Mouse (Mus musculus) heart, embryonic 14.5 days (tissue): ENCODE measurements at regions not wholly inside any gene's neighbourhood (a gene's known extent, or its start where the extent isn't known, plus 50 kb on each side); places are given as distances from the start of the nearest gene placed in this dataset.

Experiments used
- ATAC-seq: fragments of 200-750 bp; cut with Nextera tagmentation; 2 replicates; pipeline ENCODE4 v1.8.0; 2017; ENCODE audit warnings: low read depth, moderate TSS enrichment; ENCODE audit not compliant: insufficient number of reproducible peaks, insufficient read depth, low FRiP score
- H3K27ac ChIP-seq, 2 experiments: fragments of 200-500 bp in 1 of 2; fragments of 300-500 bp in 1 of 2; sonication (generic) in 1 of 2; replicated peaks in 1 of 2; 2 replicates each; pipeline ENCODE4 v1.5.1; 2012 to 2014; ENCODE audit warnings: low read depth in 2 of 2, low read length in 2 of 2, control low read depth in 1 of 2, mild to moderate bottlenecking in 1 of 2, mixed read lengths in 1 of 2; ENCODE audit not compliant: control insufficient read depth in 1 of 2, insufficient read depth in 1 of 2
- H3K27me3 ChIP-seq: fragments of 300-500 bp; sonication (generic); 2 replicates; pipeline ENCODE4 v1.6.1; 2014; ENCODE audit warnings: mild to moderate bottlenecking, low read length, control low read depth; ENCODE audit not compliant: control insufficient read depth, insufficient read depth
- H3K36me3 ChIP-seq: fragments of 300-500 bp; sonication (generic); 2 replicates; pipeline ENCODE4 v1.6.1; 2014; ENCODE audit warnings: mild to moderate bottlenecking, control low read depth, low read length, mixed read lengths; ENCODE audit not compliant: control insufficient read depth, insufficient read depth
- H3K4me1 ChIP-seq, 2 experiments: fragments of 200-500 bp in 1 of 2; fragments of 300-500 bp in 1 of 2; sonication (generic) in 1 of 2; 2 replicates each; pipeline ENCODE4 v1.6.1; 2012 to 2014; ENCODE audit warnings: low read length in 2 of 2, control low read depth in 1 of 2, mixed read lengths in 1 of 2; ENCODE audit not compliant: control insufficient read depth in 2 of 2, insufficient read depth in 2 of 2
- H3K4me2 ChIP-seq: fragments of 300-500 bp; sonication (generic); 2 replicates; pipeline ENCODE4 v1.6.1; 2014; ENCODE audit warnings: mild to moderate bottlenecking, low read length
- H3K4me3 ChIP-seq, 2 experiments: fragments of 200-500 bp in 1 of 2; fragments of 300-500 bp in 1 of 2; sonication (generic) in 1 of 2; 2 replicates each; pipeline ENCODE4 v1.5.1; 2012 to 2014; ENCODE audit warnings: low read length in 2 of 2, mild to moderate bottlenecking in 2 of 2, control low read depth in 1 of 2, low read depth in 1 of 2, moderate library complexity in 1 of 2; ENCODE audit not compliant: control insufficient read depth in 1 of 2, insufficient read depth in 1 of 2
- H3K9ac ChIP-seq: fragments of 300-500 bp; sonication (generic); 2 replicates; pipeline ENCODE4 v1.6.1; 2014; ENCODE audit warnings: mild to moderate bottlenecking, low read length
- H3K9me3 ChIP-seq: fragments of 300-500 bp; sonication (generic); 2 replicates; pipeline ENCODE4 v1.6.1; 2016; ENCODE audit warnings: low read length, control low read depth; ENCODE audit not compliant: control insufficient read depth
- WGBS: fragments of 180-500 bp; shearing (Covaris S2); extraction: QIAGEN DNeasy Blood & Tissue Kit; methylation state at CpG from one replicate; pipeline ENCODE4 v1.1.7; 2014; 5-methylcytosine and 5-hydroxymethylcytosine counted together

- 42% methylated on average over 1 of the region's 1 CpGs for WGBS
- Histone ChIP-seq H3K4me2 (no peak overlapping the region), H3K4me3 (no peak overlapping the region), H3K9ac (no peak overlapping the region), H3K36me3 (no peaks in the 10 kb centered on the region), H3K4me1 (peaks cover 0 to 3% of the 10 kb centered on the region in 2 experiments; a peak in 2 of 4 replicates), H3K27ac (no peak overlapping the region), H3K27me3 (no peaks in the 10 kb centered on the region), H3K9me3 (no peaks in the 10 kb centered on the region)
- no peak for ATAC-seq
Measured at GRCm38 (mm10) chr3:9152256-9152655, 457.6 kb downstream of the Zfp704 start.

- H3K27ac ChIP-seq = no peak overlapping the region
- peaks cover 0 to 3% of the 10 kb centered on the region in 2 experiments; a peak in 2 of 4 replicates for H3K4me1 ChIP-seq
- no peak overlapping the region for H3K4me2 ChIP-seq
- no peaks in the 10 kb centered on the region for H3K9me3 ChIP-seq
- WGBS = 40% methylated on average over 2 of the region's 2 CpGs
- no peaks in the 10 kb centered on the region for H3K27me3 ChIP-seq
- ATAC-seq = no peak
- no peak overlapping the region for H3K4me3 ChIP-seq
- no peak overlapping the region for H3K9ac ChIP-seq
- H3K36me3 ChIP-seq = no peaks in the 10 kb centered on the region
Measured at GRCm38 (mm10) chr3:9151590-9151989, 458.3 kb downstream of the Zfp704 start.

GRCm38 (mm10) chr3:9148605-9149004 lies 461.3 kb downstream of the Zfp704 start:
- ATAC-seq = no peak
- no peaks in the 10 kb centered on the region for H3K4me1 ChIP-seq
- H3K4me2 ChIP-seq = no peak overlapping the region
- no peak overlapping the region for H3K27ac ChIP-seq
- 0 out of 2 replicates have a peak, but pooled peaks cover 2% of the 10 kb centered on the region for H3K9me3 ChIP-seq
- 77% methylated on average over 5 of the region's 5 CpGs for WGBS
- no peak overlapping the region for H3K4me3 ChIP-seq
- H3K9ac ChIP-seq = no peak overlapping the region
- H3K27me3 ChIP-seq = no peaks in the 10 kb centered on the region
- H3K36me3 ChIP-seq = no peaks in the 10 kb centered on the region

GRCm38 (mm10) chr3:9146481-9146880 lies 463.4 kb downstream of the Zfp704 start:
- H3K27me3 ChIP-seq = no peaks in the 10 kb centered on the region
- no peak overlapping the region for H3K4me3 ChIP-seq
- no peak for ATAC-seq
- 0 out of 2 replicates have a peak, but pooled peaks cover 2% of the 10 kb centered on the region for H3K9me3 ChIP-seq
- H3K4me1 ChIP-seq = no peaks in the 10 kb centered on the region
- H3K36me3 ChIP-seq = no peaks in the 10 kb centered on the region
- H3K9ac ChIP-seq = no peak overlapping the region
- H3K27ac ChIP-seq = no peak overlapping the region
- H3K4me2 ChIP-seq = no peak overlapping the region
- 65% methylated on average over 6 of the region's 6 CpGs for WGBS

- H3K27ac ChIP-seq = no peak overlapping the region
- H3K9me3 ChIP-seq = 0 out of 2 replicates have a peak, but pooled peaks cover 2% of the 10 kb centered on the region
- no peaks in the 10 kb centered on the region for H3K4me1 ChIP-seq
- no peaks in the 10 kb centered on the region for H3K27me3 ChIP-seq
- H3K9ac ChIP-seq = no peak overlapping the region
- H3K4me3 ChIP-seq = no peak overlapping the region
- 82% methylated on average over 7 of the region's 7 CpGs for WGBS
- no peaks in the 10 kb centered on the region for H3K36me3 ChIP-seq
- no peak for ATAC-seq
- H3K4me2 ChIP-seq = no peak overlapping the region
Measured at GRCm38 (mm10) chr3:9145612-9146011, 464.3 kb downstream of the Zfp704 start.

- H3K27ac ChIP-seq = no peak overlapping the region
- H3K27me3 ChIP-seq = no peaks in the 10 kb centered on the region
- H3K4me3 ChIP-seq = no peak overlapping the region
- H3K9me3 ChIP-seq = 0 out of 2 replicates have a peak, but pooled peaks cover 2% of the 10 kb centered on the region
- H3K9ac ChIP-seq = no peak overlapping the region
- no peaks in the 10 kb centered on the region for H3K36me3 ChIP-seq
- no peak overlapping the region for H3K4me2 ChIP-seq
- H3K4me1 ChIP-seq = no peaks in the 10 kb centered on the region
- 66% methylated on average over 5 of the region's 5 CpGs for WGBS
- ATAC-seq = no peak
Measured at GRCm38 (mm10) chr3:9141836-9142235, 468.0 kb downstream of the Zfp704 start.

- no peaks in the 10 kb centered on the region for H3K36me3 ChIP-seq
- H3K9me3 ChIP-seq = no peaks in the 10 kb centered on the region
- H3K27ac ChIP-seq = no peak overlapping the region
- 75% methylated on average over 22 of the region's 22 CpGs for WGBS
- H3K27me3 ChIP-seq = no peaks in the 10 kb centered on the region
- H3K4me3 ChIP-seq = no peak overlapping the region
- peaks cover 9 to 12% of the 10 kb centered on the region in 2 experiments for H3K4me1 ChIP-seq
- no peak overlapping the region for H3K4me2 ChIP-seq
- H3K9ac ChIP-seq = no peak overlapping the region
- no peak for ATAC-seq
Measured at GRCm38 (mm10) chr3:9137131-9137874, 472.6 kb downstream of the Zfp704 start.
